Mouse (Mus musculus) CH12.LX (cell line): ENCODE measurements at regions not wholly inside any gene's neighbourhood (a gene's known extent, or its start where the extent isn't known, plus 50 kb on each side); places are given as distances from the start of the nearest gene placed in this dataset.
A peak's percentile ranks its signal among the peaks of the same experiment; 100 is the strongest.

Experiments
- DNase-seq: peaks from one replicate; pipeline ENCODE4 v3.0.0-alpha.2; 2013; ENCODE audit errors: extremely low read depth
- H3K27ac ChIP-seq: 2 replicates; pipeline ENCODE4 v1.5.1; 2012; ENCODE audit warnings: low read depth, mild to moderate bottlenecking, control low read depth, moderate library complexity; ENCODE audit not compliant: insufficient read depth
- H3K27me3 ChIP-seq: replicated peaks from 2 replicates; pipeline ENCODE3; 2012; ENCODE audit warnings: inconsistent platforms
- H3K36me3 ChIP-seq, 2 experiments: replicated peaks in 1 of 2; 2 replicates each; pipeline versions ENCODE3 to v1.6.1; 2012; ENCODE audit warnings: inconsistent platforms in 1 of 2, low read length in 1 of 2, mild to moderate bottlenecking in 1 of 2, mixed read lengths in 1 of 2, moderate library complexity in 1 of 2; ENCODE audit not compliant: control insufficient read depth in 1 of 2, insufficient read depth in 1 of 2
- H3K4me1 ChIP-seq, 2 experiments: 2 replicates each; pipeline ENCODE4 v1.6.1; 2012; ENCODE audit warnings: inconsistent platforms in 1 of 2, moderate library complexity in 1 of 2; ENCODE audit not compliant: insufficient read depth in 2 of 2, control insufficient read depth in 1 of 2
- H3K4me2 ChIP-seq: 2 replicates; pipeline ENCODE4 v1.6.1; 2012; ENCODE audit warnings: low read depth, mild to moderate bottlenecking, control low read depth; ENCODE audit not compliant: poor library complexity, insufficient read depth, severe bottlenecking
- H3K4me3 ChIP-seq, 3 experiments: fragments of 150-350 bp in 1 of 3; sonication (generic) in 1 of 3; replicated peaks in 1 of 3; 2 replicates each; pipeline versions ENCODE3 to v1.5.1; 2011 to 2012; ENCODE audit warnings: low read depth in 2 of 3, low read length in 2 of 3, mild to moderate bottlenecking in 2 of 3, moderate library complexity in 2 of 3, control low read depth in 1 of 3, improper control_type of control experiment in 1 of 3, inconsistent platforms in 1 of 3, mixed read lengths in 1 of 3; ENCODE audit not compliant: poor library complexity in 1 of 3
- H3K79me2 ChIP-seq: replicated peaks from 2 replicates; pipeline ENCODE4 v1.6.1; 2012; ENCODE audit warnings: mild to moderate bottlenecking, moderate library complexity; ENCODE audit not compliant: control insufficient read depth, poor library complexity, insufficient read depth, severe bottlenecking; ENCODE audit errors: extremely low read depth
- H3K9ac ChIP-seq: 2 replicates; pipeline ENCODE4 v1.6.1; 2012; ENCODE audit warnings: low read depth, mild to moderate bottlenecking, control low read depth, moderate library complexity; ENCODE audit not compliant: insufficient read depth
- H3K9me3 ChIP-seq: replicated peaks from 2 replicates; pipeline ENCODE3; 2012; ENCODE audit warnings: low read length, inconsistent platforms, mixed read lengths
- BHLHE40 ChIP-seq: IDR thresholded peaks from 2 replicates; pipeline ENCODE4 v1.6.1; 2011; ENCODE audit warnings: mild to moderate bottlenecking, low read depth, low read length, improper control_type of control experiment
- CHD1 ChIP-seq: IDR thresholded peaks from 2 replicates; pipeline ENCODE4 v1.6.1; 2012; ENCODE audit warnings: low read depth, low read length, improper control_type of control experiment, inconsistent platforms
- CTCF ChIP-seq, 2 experiments: IDR thresholded peaks in 1 of 2; conservative IDR thresholded peaks in 1 of 2; 2 replicates each; pipeline ENCODE4 v1.5.1; 2011 to 2012; ENCODE audit warnings: low read depth in 2 of 2, low read length in 2 of 2, improper control_type of control experiment in 1 of 2, inconsistent platforms in 1 of 2, mild to moderate bottlenecking in 1 of 2, moderate library complexity in 1 of 2
- E2F4 ChIP-seq: IDR thresholded peaks from 2 replicates; pipeline ENCODE4 v1.6.1; 2011; ENCODE audit warnings: low read depth, low read length, improper control_type of control experiment; ENCODE audit not compliant: insufficient replicate concordance
- ELF1 ChIP-seq: IDR thresholded peaks from 2 replicates; pipeline ENCODE4 v1.6.1; 2014; ENCODE audit warnings: low read depth, mild to moderate bottlenecking, inconsistent platforms, low read length, improper control_type of control experiment
- EP300 ChIP-seq: IDR thresholded peaks from 2 replicates; pipeline ENCODE4 v1.6.1; 2011; ENCODE audit warnings: low read length, improper control_type of control experiment
- ETS1 ChIP-seq: conservative IDR thresholded peaks from 2 replicates; pipeline ENCODE4 v1.6.1; 2012; ENCODE audit warnings: low read depth, mild to moderate bottlenecking, inconsistent platforms, low read length, improper control_type of control experiment, moderate library complexity
- GABPA ChIP-seq: IDR thresholded peaks from 2 replicates; pipeline ENCODE4 v1.6.1; 2012; ENCODE audit warnings: low read depth, low read length, improper control_type of control experiment, inconsistent platforms; ENCODE audit not compliant: insufficient replicate concordance
- JUND ChIP-seq: conservative IDR thresholded peaks from 2 replicates; pipeline ENCODE4 v1.6.1; 2011; ENCODE audit warnings: low read depth, low read length, improper control_type of control experiment
- MAX ChIP-seq: IDR thresholded peaks from 2 replicates; pipeline ENCODE4 v1.6.1; 2011; ENCODE audit warnings: low read length, improper control_type of control experiment
- MAZ ChIP-seq: IDR thresholded peaks from 2 replicates; pipeline ENCODE4 v1.6.1; 2012; ENCODE audit warnings: low read depth, mild to moderate bottlenecking, inconsistent platforms, low read length, improper control_type of control experiment, moderate library complexity
- MXI1 ChIP-seq: IDR thresholded peaks from 2 replicates; pipeline ENCODE4 v1.6.1; 2011; ENCODE audit warnings: mild to moderate bottlenecking, low read depth, low read length, improper control_type of control experiment
- NRF1 ChIP-seq: IDR thresholded peaks from 2 replicates; pipeline ENCODE4 v1.6.1; 2014; ENCODE audit warnings: low read depth, mild to moderate bottlenecking, inconsistent platforms, low read length, improper control_type of control experiment, moderate library complexity
- POLR2A ChIP-seq: IDR thresholded peaks from 2 replicates; pipeline ENCODE4 v1.6.1; 2011; ENCODE audit warnings: low read depth, mild to moderate bottlenecking, improper control_type of control experiment, low read length
- POLR2AphosphoS2 ChIP-seq: IDR thresholded peaks from 2 replicates; pipeline ENCODE4 v1.6.1; 2011; ENCODE audit warnings: low read depth, low read length, improper control_type of control experiment
- RAD21 ChIP-seq: IDR thresholded peaks from 2 replicates; pipeline ENCODE4 v1.6.1; 2011; ENCODE audit warnings: low read depth, mild to moderate bottlenecking, low read length, improper control_type of control experiment, moderate library complexity
- SIN3A ChIP-seq: IDR thresholded peaks from 2 replicates; pipeline ENCODE4 v1.6.1; 2012; ENCODE audit warnings: low read length, improper control_type of control experiment, inconsistent platforms
- SMC3 ChIP-seq: IDR thresholded peaks from 2 replicates; pipeline ENCODE4 v1.6.1; 2011; ENCODE audit warnings: low read depth, low read length, improper control_type of control experiment
- USF2 ChIP-seq: conservative IDR thresholded peaks from 2 replicates; pipeline ENCODE4 v1.6.1; 2011; ENCODE audit warnings: low read depth, low read length, improper control_type of control experiment
- ZNF384 ChIP-seq: IDR thresholded peaks from 2 replicates; pipeline ENCODE4 v1.6.1; 2012; ENCODE audit warnings: low read depth, low read length, improper control_type of control experiment, inconsistent platforms
- dilution Hi-C: fragments of 300-500 bp; cut with MboI; formaldehyde crosslinking; loops from 2 replicates; pipeline ENCODE4 v1.14.3; 2020; ENCODE audit warnings: low sequenced_read_pairs; ENCODE audit not compliant: extremely low pct_unique_long_range_greater_than_20kb, extremely low pct_ligation_motif_present
- in situ Hi-C: fragments of 300-500 bp; cut with MboI; formaldehyde crosslinking; loops from 3 replicates; pipeline ENCODE4 v1.14.3; 2019; ENCODE audit warnings: low sequenced_read_pairs, low pct_ligation_motif_present, low pct_unique_long_range_greater_than_20kb, mixed read lengths

DNA sequence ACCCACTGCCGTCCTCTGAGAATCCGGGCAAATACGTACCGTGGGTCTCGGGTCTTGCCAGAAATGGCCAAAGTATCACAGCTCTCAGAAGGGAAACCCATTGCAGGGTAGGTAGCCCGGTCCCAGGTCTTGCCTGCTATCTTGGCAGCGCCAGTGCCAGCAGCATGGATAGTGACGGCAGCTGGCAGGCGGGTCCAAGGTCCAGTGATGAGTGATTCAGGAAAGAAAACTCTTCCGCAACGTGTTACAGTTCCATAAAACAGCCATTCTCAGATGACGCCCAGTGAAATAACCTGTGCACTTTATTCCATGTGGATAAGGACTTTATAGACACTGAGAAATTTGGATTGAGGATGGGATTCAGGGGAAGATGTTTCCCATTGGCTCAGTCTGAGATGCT, 142.2 kb upstream of the Nr4a3 start:
- peaks cover 4% of the 10 kb centered on the region in 2 experiments; a peak in 2 of 4 replicates for H3K4me1 ChIP-seq
- no peaks in the 10 kb centered on the region for H3K27me3 ChIP-seq
- H3K27ac ChIP-seq, result no peak overlapping the region
- in situ Hi-C loops (no loop called here), dilution Hi-C loops (no loop called here)
- H3K9ac ChIP-seq, result no peak overlapping the region
- no peaks in the 10 kb centered on the region for H3K36me3 ChIP-seq
- no peaks in the 10 kb centered on the region for H3K79me2 ChIP-seq
- no peaks in the 10 kb centered on the region for H3K9me3 ChIP-seq
- no peak overlapping the region for H3K4me2 ChIP-seq
- TF ChIP-seq POLR2AphosphoS2, result no peak
- TF ChIP-seq NRF1, result no peak
- no peak for TF ChIP-seq BHLHE40
- TF ChIP-seq MAX, result no peak
- no peak for TF ChIP-seq ZNF384
- no peak for TF ChIP-seq ELF1
- no peak for TF ChIP-seq ETS1
- no peak for TF ChIP-seq USF2
- TF ChIP-seq JUND, result no peak
- no peak for TF ChIP-seq MAZ
- no peak for TF ChIP-seq CHD1
- TF ChIP-seq EP300, result no peak
- TF ChIP-seq E2F4, result no peak
- no peak for TF ChIP-seq MXI1
- TF ChIP-seq GABPA, result no peak
- no peak for TF ChIP-seq SIN3A
- TF ChIP-seq, all 38 proteins: peak for 0
- DNase-seq, result no peak
- H3K4me3 ChIP-seq, result no peak overlapping the region

DNA sequence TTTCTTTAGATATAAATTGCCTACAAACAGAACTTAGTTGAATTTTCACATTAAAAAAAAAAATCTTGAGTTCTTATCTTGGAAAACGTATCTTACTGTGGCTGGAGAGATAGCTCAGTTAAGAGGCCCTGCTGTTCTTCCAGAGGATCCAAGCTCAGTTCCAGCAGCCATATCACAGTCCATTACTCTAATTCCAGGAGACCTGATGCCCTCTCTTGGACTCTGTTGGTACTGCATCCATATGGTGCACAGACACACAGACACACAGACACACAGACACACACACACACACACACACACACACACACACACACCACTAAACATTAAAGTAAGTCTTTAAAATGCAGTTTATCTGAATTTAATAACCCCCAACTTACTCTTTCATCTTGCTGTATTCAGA, 132.7 kb upstream of the Nr4a3 start:
- H3K4me3 ChIP-seq, result no peak overlapping the region
- no peaks in the 10 kb centered on the region for H3K79me2 ChIP-seq
- H3K9ac ChIP-seq, result no peak overlapping the region
- dilution Hi-C loops (no loop called here), in situ Hi-C loops (no loop called here)
- no peak overlapping the region for H3K4me2 ChIP-seq
- peak; percentile 20 for DNase-seq
- no peaks in the 10 kb centered on the region for H3K36me3 ChIP-seq
- TF ChIP-seq RAD21, result peak; percentile 33
- TF ChIP-seq SMC3, result peak; percentile 32; the same call in 1 of the 2 replicates
- no peak for TF ChIP-seq POLR2A
- peak in 1 of 2 experiments; percentile 41; a peak in 1 of 4 replicates for TF ChIP-seq CTCF (conservative IDR thresholded peaks at IDR 0.05 in 1 of 2, IDR thresholded peaks at IDR 0.05 in 1 of 2; ENCODE audit: low read depth in 2 of 2, low read length in 2 of 2)
- H3K4me1 ChIP-seq, result peaks cover 0 to 4% of the 10 kb centered on the region in 2 experiments; a peak in 1 of 4 replicates
- H3K27me3 ChIP-seq, result no peaks in the 10 kb centered on the region
- no peak overlapping the region for H3K27ac ChIP-seq
- H3K9me3 ChIP-seq, result no peaks in the 10 kb centered on the region
